Mouse (Mus musculus) adipocyte (in vitro differentiated cells): ENCODE data around the gene Gas7.

Source experiments
- DNase-seq: peaks from one replicate; pipeline ENCODE4 v3.0.0-alpha.2; 2016; ENCODE audit warnings: low spot score

Gas7 gene

GRCm38 (mm10) chr11:67627179-67627578 lies 171.9 kb downstream of the Gas7 start:
- peak; percentile 14 for DNase-seq

DNA sequence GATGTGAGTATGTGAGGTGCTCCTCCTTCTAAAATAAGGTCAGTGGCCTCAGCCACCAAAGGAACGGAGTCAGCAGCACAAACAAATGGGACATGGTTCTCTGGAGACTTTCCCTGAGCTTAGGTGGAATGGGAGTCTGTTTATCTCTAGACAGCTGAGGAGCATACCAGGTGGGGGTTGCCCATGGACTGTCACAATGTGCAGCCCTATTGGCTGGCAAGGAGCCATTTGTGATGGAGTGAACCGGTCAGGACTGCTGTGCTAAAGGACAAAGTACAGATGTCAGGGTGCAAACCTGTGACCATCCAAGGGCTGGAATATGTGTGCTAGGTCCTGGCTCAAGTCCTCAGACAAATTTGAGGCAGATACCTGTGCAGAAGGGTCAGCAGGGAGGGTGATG lies 173.3 kb downstream of the Gas7 start:
- DNase-seq: no peak

DNA sequence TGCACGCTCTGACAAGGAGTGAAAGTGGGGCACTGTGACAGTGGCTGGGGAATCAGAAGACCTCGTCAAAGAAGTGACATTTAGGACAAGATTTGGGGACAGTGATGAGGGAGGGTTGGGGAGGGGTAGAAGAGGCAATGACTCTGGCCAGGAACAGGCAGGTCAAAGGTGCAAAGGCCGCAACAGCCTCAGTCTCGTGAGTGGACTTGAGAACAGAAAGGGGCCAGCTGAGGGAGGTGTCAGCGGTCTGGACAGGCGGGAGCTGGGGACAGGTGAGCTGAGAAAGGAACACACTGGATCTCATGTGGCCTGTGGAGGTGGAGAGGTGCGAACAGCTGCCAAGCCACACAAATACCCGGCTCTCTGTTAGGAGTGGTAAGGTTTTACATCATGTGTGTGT lies 177.7 kb downstream of the Gas7 start:
- DNase-seq: no peak

DNA sequence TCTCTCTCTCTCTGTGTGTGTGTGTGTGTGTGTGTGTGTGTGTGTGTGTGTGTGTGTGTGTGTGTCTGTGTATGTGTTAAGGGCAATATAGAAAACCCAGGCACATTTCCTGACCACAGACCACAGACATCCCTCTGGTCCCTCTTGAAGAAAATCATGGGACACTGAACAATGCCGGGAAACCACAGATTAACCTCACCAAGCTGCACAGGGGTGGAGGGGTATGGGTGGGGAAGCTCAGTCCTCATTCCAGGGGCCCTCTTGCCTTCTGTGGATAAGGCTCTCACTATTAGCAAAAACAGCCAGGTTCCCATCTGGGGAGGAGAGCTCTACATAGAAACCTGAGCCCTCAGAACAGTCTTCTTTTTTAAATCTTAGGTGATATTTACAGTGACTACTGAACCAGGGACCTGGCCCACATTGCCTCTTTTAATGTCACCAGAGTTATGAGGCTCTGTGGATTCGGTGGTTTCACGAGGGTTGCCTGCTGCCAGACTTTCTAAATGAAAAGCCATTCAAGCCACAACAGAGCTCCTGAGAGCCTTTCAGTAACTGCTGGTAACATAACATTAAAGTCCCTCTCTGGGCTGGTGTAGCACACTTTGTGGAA lies 178.5 kb downstream of the Gas7 start:
- DNase-seq: no peak

DNA sequence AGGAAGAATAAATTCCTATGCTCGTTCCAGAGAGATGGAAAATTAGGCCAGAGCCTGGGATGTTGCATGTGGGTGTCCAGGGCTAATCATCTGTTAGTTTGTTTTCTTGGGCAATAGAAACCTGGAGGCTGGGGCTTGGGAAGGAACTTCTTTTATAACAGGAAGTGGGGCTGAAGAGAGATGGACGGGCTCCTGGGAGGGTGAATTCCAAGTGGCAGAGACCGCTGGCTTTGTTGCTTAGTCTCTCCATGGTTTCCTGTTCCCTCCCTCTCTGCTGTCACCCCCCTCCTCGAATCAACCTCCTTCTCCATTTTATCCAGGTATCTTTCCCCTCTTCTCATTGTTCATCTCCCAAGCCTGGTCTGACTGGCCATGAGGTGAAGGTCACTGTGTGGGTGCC lies 181.0 kb downstream of the Gas7 start:
- DNase-seq: no peak

DNA sequence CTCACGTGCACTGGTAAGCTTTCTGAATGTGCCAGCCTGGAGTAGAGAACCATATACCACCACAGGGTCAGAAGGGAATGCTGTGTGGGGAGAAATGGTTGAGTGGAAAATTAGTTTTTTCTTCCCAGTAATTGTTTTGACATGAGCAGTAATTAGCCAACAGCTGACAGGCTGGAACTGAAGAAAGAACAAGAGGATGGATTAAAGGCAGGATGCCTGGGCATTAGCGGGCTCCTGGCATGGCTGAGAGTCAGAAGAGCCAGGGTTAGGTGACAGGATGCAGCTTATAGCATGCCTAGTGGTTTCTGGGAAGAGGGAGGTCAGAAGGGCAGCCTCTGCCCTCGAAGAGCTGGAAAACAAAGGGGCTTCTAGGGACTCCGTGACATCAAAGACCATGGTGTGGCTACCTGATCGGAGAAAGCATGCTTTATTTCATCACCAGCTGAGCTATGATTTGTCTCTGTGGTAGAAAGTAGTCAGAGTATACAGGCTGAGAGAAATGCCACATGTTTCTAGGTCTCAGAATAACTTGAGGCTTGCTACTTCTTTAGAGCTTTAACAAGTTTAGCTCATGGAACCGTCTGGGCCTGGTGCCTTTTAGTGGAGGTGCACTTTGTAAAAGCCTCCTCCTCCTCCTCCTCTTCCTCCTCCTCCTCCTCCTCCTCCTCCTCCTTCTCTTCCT lies 181.8 kb downstream of the Gas7 start:
- DNase-seq: no peak

DNA sequence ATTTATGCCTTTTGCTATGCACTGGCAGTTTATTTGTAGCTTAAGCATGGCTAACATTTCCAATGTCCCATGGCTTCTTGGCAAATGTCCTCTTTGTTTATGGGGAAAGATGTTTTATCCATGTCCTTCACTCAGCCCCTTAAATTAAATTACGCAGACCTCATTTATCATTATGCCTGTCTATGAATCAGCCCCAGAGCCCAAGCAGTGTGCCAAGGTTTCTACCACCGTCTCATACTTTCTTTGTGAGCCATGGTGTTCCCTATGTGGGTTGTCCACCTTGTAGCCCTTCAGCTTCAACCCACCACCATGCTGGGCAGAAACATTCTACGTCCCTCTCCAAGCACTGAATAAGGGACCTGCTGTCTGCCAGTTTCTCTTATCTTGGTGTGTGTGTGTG lies 183.2 kb downstream of the Gas7 start:
- no peak for DNase-seq

DNA sequence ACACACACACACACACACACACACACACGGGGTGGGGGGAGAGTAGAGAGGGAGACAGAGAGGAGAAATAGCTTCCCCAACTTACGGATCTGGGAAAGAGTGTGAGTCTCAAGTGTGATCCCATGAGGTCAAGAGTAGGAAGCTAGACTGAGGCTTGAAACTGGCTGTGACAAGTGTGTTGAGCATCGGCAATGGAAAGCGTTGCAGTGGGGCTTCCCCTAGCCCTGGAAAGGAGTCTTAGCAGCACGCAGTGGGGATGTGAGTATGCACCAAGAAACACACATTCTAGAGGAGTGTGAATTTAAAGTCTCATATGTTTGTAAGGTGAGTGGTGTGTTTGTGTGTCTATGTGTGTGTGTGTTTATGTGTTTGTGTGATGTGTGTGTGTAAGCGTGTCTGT lies 185.1 kb downstream of the Gas7 start:
- no peak for DNase-seq

- DNase-seq: no peak
These were observed 187.2 kb downstream of the Gas7 start for GRCm38 (mm10) chr11:67642421-67642820.

DNA sequence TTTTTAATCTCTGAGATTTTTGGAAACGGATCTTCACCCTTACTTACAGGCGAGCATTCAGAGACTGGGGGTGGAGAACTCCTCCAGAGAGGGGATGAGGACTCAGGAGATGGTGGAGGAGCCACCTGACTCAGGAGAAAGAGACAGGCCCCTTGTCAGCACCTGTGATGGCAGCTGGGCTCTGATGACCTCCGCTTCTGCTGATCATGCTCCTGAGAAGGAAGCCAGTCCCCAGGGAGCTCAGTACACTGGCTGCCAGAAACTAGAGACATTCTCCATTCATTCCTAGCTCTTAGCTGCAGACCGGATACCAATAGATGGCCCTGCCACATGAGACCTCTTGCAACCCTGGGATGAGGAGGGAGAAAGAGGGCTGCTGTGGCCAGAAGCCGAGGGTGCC lies 187.6 kb downstream of the Gas7 start:
- DNase-seq: no peak

- no peak for DNase-seq
These were observed 188.2 kb downstream of the Gas7 start for GRCm38 (mm10) chr11:67643465-67643864.

GRCm38 (mm10) chr11:67644632-67645149 lies 189.5 kb downstream of the Gas7 start:
- DNase-seq: no peak

DNA sequence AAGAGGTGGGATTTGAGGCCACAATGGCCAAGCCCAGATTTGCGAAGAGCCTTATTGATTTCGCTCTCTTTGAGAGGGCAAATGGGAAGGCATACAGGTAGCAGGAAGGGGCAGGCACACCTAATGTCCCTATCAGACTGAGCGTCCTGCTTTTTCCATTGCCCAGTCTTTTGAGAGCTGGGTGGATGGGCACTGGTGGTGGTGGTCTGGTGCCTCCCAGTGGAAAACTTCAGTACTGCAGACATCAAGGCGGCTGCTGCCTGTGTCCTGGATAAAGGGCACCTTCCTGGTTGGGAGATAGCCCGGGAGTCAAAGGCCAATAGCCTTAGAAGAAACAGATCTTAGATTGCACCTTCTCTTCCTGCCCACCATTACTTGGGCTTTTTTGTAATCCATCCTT lies 192.5 kb downstream of the Gas7 start:
- DNase-seq: peak; percentile 80

GRCm38 (mm10) chr11:67648651-67649407 lies 193.6 kb downstream of the Gas7 start:
- peak; percentile 15 for DNase-seq

- DNase-seq: no peak
These were observed 194.9 kb downstream of the Gas7 start for GRCm38 (mm10) chr11:67649971-67650707.

GRCm38 (mm10) chr11:67651731-67652130 lies 196.5 kb downstream of the Gas7 start:
- DNase-seq: no peak

GRCm38 (mm10) chr11:67652194-67652892 lies 197.1 kb downstream of the Gas7 start:
- DNase-seq: peak; percentile 30

GRCm38 (mm10) chr11:67652893-67653255 lies 197.6 kb downstream of the Gas7 start:
- DNase-seq: no peak

GRCm38 (mm10) chr11:67653521-67654090 lies 198.4 kb downstream of the Gas7 start:
- no peak for DNase-seq

DNA sequence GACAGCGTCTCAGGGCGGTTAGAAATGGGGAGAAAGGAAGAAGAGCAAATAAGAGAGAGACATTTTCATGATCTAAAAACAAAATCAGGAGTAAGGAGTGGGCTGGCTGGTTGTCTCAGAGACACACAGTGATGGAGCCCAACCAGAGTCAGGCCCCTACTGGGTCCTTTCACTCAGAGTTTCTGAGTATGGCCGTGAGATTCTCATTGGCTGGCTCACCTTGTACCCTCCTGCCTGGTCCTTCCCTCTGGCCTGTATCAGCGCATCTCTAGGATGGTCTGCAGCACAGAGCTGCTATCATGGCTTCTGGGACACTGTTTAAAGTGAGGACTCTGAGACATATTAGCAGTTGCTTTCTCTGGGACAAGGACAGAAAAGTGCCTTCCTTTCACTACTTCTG lies 199.3 kb downstream of the Gas7 start:
- DNase-seq: no peak

- no peak for DNase-seq
These were observed 200.2 kb downstream of the Gas7 start for GRCm38 (mm10) chr11:67655236-67655959.
